ENCODE assay signal across 11 mouse cellular contexts in the genomic region with DNA sequence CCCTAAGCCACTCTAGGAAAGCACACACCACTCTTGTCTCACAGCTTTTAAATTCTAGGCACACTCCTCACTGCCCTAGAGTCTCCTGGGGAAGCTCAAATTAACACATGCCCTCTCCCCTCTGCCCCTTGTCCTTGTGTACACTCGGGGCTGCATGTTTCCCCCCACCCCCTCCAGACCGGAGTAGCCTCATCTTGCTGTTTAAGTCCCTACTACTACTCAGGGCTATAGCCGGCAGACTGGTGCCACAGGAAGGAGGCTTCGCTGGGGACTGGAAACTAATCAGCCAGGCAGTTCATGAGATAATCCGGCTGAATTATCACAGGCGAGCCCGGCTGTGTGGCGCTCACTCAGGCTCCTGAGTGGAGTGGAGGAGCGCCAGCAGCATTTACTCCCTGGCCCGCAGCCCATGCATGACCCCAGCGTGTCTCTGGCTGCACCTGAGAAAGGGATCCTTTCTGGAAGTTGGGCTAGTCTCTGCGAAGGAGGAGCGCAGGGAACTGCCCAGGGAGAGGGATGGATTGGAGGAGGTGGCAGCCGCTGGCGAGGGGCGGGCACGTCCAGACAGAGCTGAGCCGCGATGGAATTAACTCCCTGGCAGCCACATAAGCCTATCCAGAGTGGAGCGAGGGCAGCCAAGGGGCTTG. TPM values are rescaled to one million over a fixed set of nuclear protein-coding genes. Genes with fewer than 3 reads are reported as not detected.
DNase-seq lines count a peak whose midpoint lies in the region; ATAC-seq and TF ChIP-seq lines count a peak whose summit lies in the region.
"Had no signal": no experiment of that assay in that cellular context is flagged by ENCODE, and none has a peak within 500 bp of the region (broad histone marks: within the 10 kb centered on the region; RNA-seq: fewer than 3 reads in every experiment).

Gene Ano2, plus strand, starts transcription at position 363 of the 647 bp plus-strand sequence.

- peaks cover 19% of the 10 kb centered on the region for H3K27me3 ChIP-seq in kidney, embryonic 15.5 days
- peaks cover 6% of the 10 kb centered on the region; the same call in 1 of the 2 replicates for H3K27me3 ChIP-seq in intestine, embryonic 15.5 days (replicated peaks)
- H3K27me3 ChIP-seq: megakaryocyte, embryonic 14.5 days had no signal

- peak within 1 kb of the TSS; percentile 68 for H3K4me2 ChIP-seq in kidney, embryonic 15.5 days
- H3K4me2 ChIP-seq in intestine, embryonic 15.5 days (replicated peaks): peak within 1 kb of the TSS; percentile 57

- 1% methylated on average over 20 of the region's 20 CpGs for WGBS in kidney, embryonic 15.5 days
- 2% methylated on average over 20 of the region's 20 CpGs for WGBS in intestine, embryonic 15.5 days
- WGBS in olfactory bulb, adult 2 months: 2% methylated on average over 20 of the region's 20 CpGs

- no peaks in the 10 kb centered on the region for H3K9me3 ChIP-seq in kidney, embryonic 15.5 days (replicated peaks)
- H3K9me3 ChIP-seq in intestine, embryonic 15.5 days: no peaks in the 10 kb centered on the region

- no peak for TF ChIP-seq CTCF in olfactory bulb, adult 2 months (IDR thresholded peaks at IDR 0.05; ENCODE audit: insufficient read depth, low read depth, low read length)

- H3K36me3 ChIP-seq in kidney, embryonic 15.5 days: no peaks in the 10 kb centered on the region
- no peaks in the 10 kb centered on the region for H3K36me3 ChIP-seq in intestine, embryonic 15.5 days

- no peak within 1 kb of the TSS for H3K27ac ChIP-seq in kidney, embryonic 15.5 days
- no peak within 1 kb of the TSS for H3K27ac ChIP-seq in intestine, embryonic 15.5 days
- no peak within 1 kb of the TSS for H3K27ac ChIP-seq in olfactory bulb, adult 2 months (ENCODE audit: insufficient read depth, low read depth, low read length)

- H3K4me3 ChIP-seq in kidney, embryonic 15.5 days (replicated peaks): peak within 1 kb of the TSS; percentile 31
- H3K4me3 ChIP-seq in intestine, embryonic 15.5 days (replicated peaks): 0 out of 2 replicates have a peak within 1 kb of the TSS, but pooled peaks have one; percentile 14
- H3K4me3 ChIP-seq in olfactory bulb, adult 2 months (ENCODE audit: insufficient read depth, low read depth, low read length): peak within 1 kb of the TSS; percentile 24; the same call in 1 of the 2 replicates
- H3K4me3 ChIP-seq: erythroblast, embryonic 14.5 days; megakaryocyte, embryonic 14.5 days had no signal

- ATAC-seq in kidney, embryonic 15.5 days (replicated peaks; ENCODE audit: low FRiP score): peak; percentile 76
- ATAC-seq in intestine, embryonic 15.5 days: 0 out of 2 replicates have a peak, but pooled peaks have one; percentile 15

- H3K9ac ChIP-seq in kidney, embryonic 15.5 days: peak within 1 kb of the TSS; percentile 6; the same call in 1 of the 2 replicates
- H3K9ac ChIP-seq in intestine, embryonic 15.5 days: no peak within 1 kb of the TSS

- TF ChIP-seq POLR2A in olfactory bulb, adult 2 months (IDR thresholded peaks at IDR 0.05; ENCODE audit: insufficient read depth, low read depth, low read length): no peak

- peaks cover 13% of the 10 kb centered on the region for H3K4me1 ChIP-seq in kidney, embryonic 15.5 days
- peaks cover 3% of the 10 kb centered on the region; the same call in 1 of the 2 replicates for H3K4me1 ChIP-seq in intestine, embryonic 15.5 days (replicated peaks)
- H3K4me1 ChIP-seq in olfactory bulb, adult 2 months (ENCODE audit: control insufficient read depth, insufficient read depth, low read length): peaks cover 7% of the 10 kb centered on the region; the same call in 1 of the 2 replicates

- DNase-seq in kidney, adult 18-20 months: no peak
- peak; percentile 17 for DNase-seq in adrenal gland, postnatal 14 days
- peak; percentile 25 for DNase-seq in embryo, embryonic 9.5 days (ENCODE audit: extremely low spot score)
- no peak for DNase-seq in natural killer cell, adult 2 months (ENCODE audit: low spot score in 2 of 2)
- no peak for DNase-seq in gastrocnemius, postnatal 10 days

RNA-seq across cellular contexts. Expression of gene Ano2, which starts in this region (rescaled TPM):
- 0.31 and 0.48 TPM in 2 replicates for polyA plus RNA-seq in kidney, embryonic 15.5 days (2015; fragmentation: Nextera tagmentation; extraction: Ambion mirVana)
- total RNA-seq in adrenal gland, postnatal 14 days (2021): 0.26 TPM in 1 of 2 replicates, not detected in the other
- 0.82 and 1.0 TPM in 2 replicates for polyA plus RNA-seq in intestine, embryonic 15.5 days (2015; fragmentation: Nextera tagmentation; extraction: Ambion mirVana)
- not detected in 2 replicates for polyA plus RNA-seq in olfactory bulb, adult 2 months (2012; ENCODE audit: insufficient read depth, insufficient read length, low replicate concordance, missing spikeins)
- total RNA-seq in gastrocnemius, postnatal 10 days (2021): under 1 TPM; 0.12 to 0.14 TPM
- total RNA-seq: MEL had no signal

Comparison
In these comparisons a context has a peak if more than half of its experiments do, and no peak if none do; other contexts are left out.
1. Peak in ATAC-seq, H3K4me3 ChIP-seq, H3K9ac ChIP-seq and H3K4me2 ChIP-seq in kidney, embryonic 15.5 days; RNA of the gene not detected or under 1 TPM.
2. Peak in DNase-seq in adrenal gland, postnatal 14 days; RNA of the gene not detected or under 1 TPM.